Mouse (Mus musculus): ENCODE measurements around the gene Slc16a7. TPM values are rescaled to one million over a fixed set of nuclear protein-coding genes. Genes with fewer than 3 reads are reported as not detected.

The Slc16a7 gene
- total and polyA plus RNA-seq, 2 experiments from 2014 or later, result 3.3 to 9.2 TPM

- H3K36me3 ChIP-seq (replicated peaks; ENCODE audit: control insufficient read depth, insufficient read depth, low read length), result no peaks in the 10 kb centered on the region
- no peak overlapping the region for H3K4me3 ChIP-seq (ENCODE audit: low read depth, low read length)
- peaks cover 11% of the 10 kb centered on the region; the same call in 1 of the 2 replicates for H3K4me1 ChIP-seq (ENCODE audit: control insufficient read depth, insufficient read depth)
- peak; percentile 82 for DNase-seq (ENCODE audit: low spot score)
- ATAC-seq (ENCODE audit: insufficient read depth, low read depth), result peak; percentile 95
- no peaks in the 10 kb centered on the region for H3K9me3 ChIP-seq (replicated peaks; ENCODE audit: control insufficient read depth, low read length)
- TF ChIP-seq CTCF (IDR thresholded peaks at IDR 0.05; ENCODE audit: low read depth), result no peak
- peak; percentile 98 for TF ChIP-seq EP300 (IDR thresholded peaks at IDR 0.05; ENCODE audit: low read depth)
- H3K9ac ChIP-seq (replicated peaks; ENCODE audit: low read depth, low read length), result no peak overlapping the region
- WGBS, result 14% methylated on average over 7 of the region's 7 CpGs
- H3K4me2 ChIP-seq (ENCODE audit: low read depth, low read length), result no peak overlapping the region
- H3K27me3 ChIP-seq (ENCODE audit: control insufficient read depth, insufficient read depth, low read length), result no peaks in the 10 kb centered on the region
- H3K27ac ChIP-seq (ENCODE audit: low read depth), result peak overlapping the region; percentile 80
Observed at GRCm38 (mm10) chr10:125342204-125342603, 47.1 kb downstream of the Slc16a7 start.

GRCm38 (mm10) chr10:125333799-125334198 lies 55.5 kb downstream of the Slc16a7 start:
- ATAC-seq (ENCODE audit: insufficient read depth, low read depth) (peak; percentile 55; the same call in 1 of the 2 replicates), DNase-seq (ENCODE audit: low spot score) (no peak)
- Histone ChIP-seq H3K9me3 (replicated peaks; ENCODE audit: control insufficient read depth, low read length) (no peaks in the 10 kb centered on the region), H3K4me3 (ENCODE audit: low read depth, low read length) (no peak overlapping the region), H3K4me1 (ENCODE audit: control insufficient read depth, insufficient read depth) (peaks cover 2% of the 10 kb centered on the region), H3K36me3 (replicated peaks; ENCODE audit: control insufficient read depth, insufficient read depth, low read length) (no peaks in the 10 kb centered on the region), H3K4me2 (ENCODE audit: low read depth, low read length) (no peak overlapping the region), H3K27me3 (ENCODE audit: control insufficient read depth, insufficient read depth, low read length) (no peaks in the 10 kb centered on the region), H3K27ac (ENCODE audit: low read depth) (no peak overlapping the region), H3K9ac (replicated peaks; ENCODE audit: low read depth, low read length) (no peak overlapping the region)
- WGBS, result 30% methylated on average over 5 of the region's 5 CpGs
- TF ChIP-seq EP300 (IDR thresholded peaks at IDR 0.05; ENCODE audit: low read depth) (no peak), CTCF (IDR thresholded peaks at IDR 0.05; ENCODE audit: low read depth) (no peak)

GRCm38 (mm10) chr10:125331334-125331733 lies 57.9 kb downstream of the Slc16a7 start:
- no peaks in the 10 kb centered on the region for H3K9me3 ChIP-seq (replicated peaks; ENCODE audit: control insufficient read depth, low read length)
- H3K27me3 ChIP-seq (ENCODE audit: control insufficient read depth, insufficient read depth, low read length), result no peaks in the 10 kb centered on the region
- DNase-seq (ENCODE audit: low spot score) (no peak), ATAC-seq (ENCODE audit: insufficient read depth, low read depth) (no peak)
- WGBS, result 60% methylated on average over 5 of the region's 5 CpGs
- H3K4me2 ChIP-seq (ENCODE audit: low read depth, low read length), result no peak overlapping the region
- H3K9ac ChIP-seq (replicated peaks; ENCODE audit: low read depth, low read length), result no peak overlapping the region
- no peak overlapping the region for H3K4me3 ChIP-seq (ENCODE audit: low read depth, low read length)
- H3K4me1 ChIP-seq (ENCODE audit: control insufficient read depth, insufficient read depth), result peaks cover 8% of the 10 kb centered on the region
- no peak overlapping the region for H3K27ac ChIP-seq (ENCODE audit: low read depth)
- TF ChIP-seq CTCF (IDR thresholded peaks at IDR 0.05; ENCODE audit: low read depth), result no peak
- TF ChIP-seq EP300 (IDR thresholded peaks at IDR 0.05; ENCODE audit: low read depth), result no peak
- no peaks in the 10 kb centered on the region for H3K36me3 ChIP-seq (replicated peaks; ENCODE audit: control insufficient read depth, insufficient read depth, low read length)

- TF ChIP-seq EP300 (IDR thresholded peaks at IDR 0.05; ENCODE audit: low read depth) (no peak), CTCF (IDR thresholded peaks at IDR 0.05; ENCODE audit: low read depth) (no peak)
- 38% methylated on average over 16 of the region's 16 CpGs for WGBS
- DNase-seq (ENCODE audit: low spot score) (no peak), ATAC-seq (ENCODE audit: insufficient read depth, low read depth) (no peak)
- H3K27me3 ChIP-seq (ENCODE audit: control insufficient read depth, insufficient read depth, low read length), result no peaks in the 10 kb centered on the region
- peak overlapping the region; percentile 41 for H3K4me2 ChIP-seq (ENCODE audit: low read depth, low read length)
- no peaks in the 10 kb centered on the region for H3K9me3 ChIP-seq (replicated peaks; ENCODE audit: control insufficient read depth, low read length)
- no peaks in the 10 kb centered on the region for H3K36me3 ChIP-seq (replicated peaks; ENCODE audit: control insufficient read depth, insufficient read depth, low read length)
- H3K9ac ChIP-seq (replicated peaks; ENCODE audit: low read depth, low read length), result no peak overlapping the region; the same call in 1 of the 2 replicates
- H3K4me1 ChIP-seq (ENCODE audit: control insufficient read depth, insufficient read depth), result peaks cover 8% of the 10 kb centered on the region
- no peak overlapping the region for H3K27ac ChIP-seq (ENCODE audit: low read depth)
- H3K4me3 ChIP-seq (ENCODE audit: low read depth, low read length), result 0 out of 2 replicates have a peak overlapping the region, but pooled peaks have one; percentile 17
Observed at GRCm38 (mm10) chr10:125328331-125329063, 60.8 kb downstream of the Slc16a7 start.

- Histone ChIP-seq H3K4me1 (ENCODE audit: control insufficient read depth, insufficient read depth) (peaks cover 13% of the 10 kb centered on the region), H3K27ac (ENCODE audit: low read depth) (no peak overlapping the region), H3K36me3 (replicated peaks; ENCODE audit: control insufficient read depth, insufficient read depth, low read length) (no peaks in the 10 kb centered on the region), H3K9me3 (replicated peaks; ENCODE audit: control insufficient read depth, low read length) (no peaks in the 10 kb centered on the region), H3K9ac (replicated peaks; ENCODE audit: low read depth, low read length) (no peak overlapping the region), H3K4me3 (ENCODE audit: low read depth, low read length) (no peak overlapping the region), H3K27me3 (ENCODE audit: control insufficient read depth, insufficient read depth, low read length) (no peaks in the 10 kb centered on the region), H3K4me2 (ENCODE audit: low read depth, low read length) (no peak overlapping the region)
- DNase-seq (ENCODE audit: low spot score) (no peak), ATAC-seq (ENCODE audit: insufficient read depth, low read depth) (no peak)
- no peak for TF ChIP-seq EP300 (IDR thresholded peaks at IDR 0.05; ENCODE audit: low read depth)
- no peak for TF ChIP-seq CTCF (IDR thresholded peaks at IDR 0.05; ENCODE audit: low read depth)
- 85% methylated on average over 7 of the region's 7 CpGs for WGBS
Observed at GRCm38 (mm10) chr10:125324871-125325565, 64.2 kb downstream of the Slc16a7 start.
